Mouse (Mus musculus): Measurements from ENCODE around the gene Prrc2a.

The Prrc2a gene

GRCm38 (mm10) chr17:35164568-35165450 is at the start of gene Prrc2a:
TSS of gene Prrc2a (minus strand) at chr17:35164897.
- peak; percentile 96 for DNase-seq

- no peak for DNase-seq
These were observed 48.4 kb upstream of the Prrc2a start for GRCm38 (mm10) chr17:35213071-35213470.

- no peak for DNase-seq
These were observed 45.9 kb upstream of the Prrc2a start for GRCm38 (mm10) chr17:35210593-35210992.

DNA sequence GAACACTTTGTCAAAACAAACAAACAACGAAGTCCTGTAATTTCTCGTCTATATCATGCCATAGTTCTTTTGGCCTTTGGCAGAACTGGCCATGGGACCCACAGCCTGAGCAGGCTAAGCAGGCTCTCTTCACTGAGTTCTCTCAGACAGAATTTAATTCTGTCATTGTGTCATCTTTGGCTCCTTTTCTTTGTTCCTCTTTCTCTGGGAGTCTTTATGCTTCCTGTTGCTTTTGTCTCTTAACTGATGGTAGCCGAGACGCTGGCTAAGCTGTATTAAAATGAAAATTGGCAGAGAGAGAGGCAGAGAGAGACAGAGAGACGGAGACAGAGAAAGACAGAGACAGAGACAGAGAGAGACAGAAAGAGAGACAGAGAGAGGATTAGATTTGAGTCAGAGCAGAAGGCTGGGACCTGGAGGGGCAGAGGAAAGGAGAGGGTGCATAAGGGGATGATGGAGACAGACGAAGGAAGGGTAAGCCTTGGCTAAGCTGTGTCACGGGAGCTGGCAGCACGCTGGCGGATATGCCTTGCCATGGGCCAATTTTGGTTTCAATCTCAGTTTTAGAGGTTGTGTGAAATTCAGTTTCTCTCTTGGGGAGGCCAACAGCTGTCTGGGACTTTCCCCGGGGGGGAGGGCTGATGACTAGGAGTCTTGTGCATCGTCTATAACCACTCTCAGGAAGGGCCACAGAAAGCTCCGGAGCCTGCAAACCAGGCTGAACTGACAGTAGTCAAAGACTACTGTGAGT is 45.3 kb upstream of the Prrc2a start:
- DNase-seq = peak; percentile 49

DNA sequence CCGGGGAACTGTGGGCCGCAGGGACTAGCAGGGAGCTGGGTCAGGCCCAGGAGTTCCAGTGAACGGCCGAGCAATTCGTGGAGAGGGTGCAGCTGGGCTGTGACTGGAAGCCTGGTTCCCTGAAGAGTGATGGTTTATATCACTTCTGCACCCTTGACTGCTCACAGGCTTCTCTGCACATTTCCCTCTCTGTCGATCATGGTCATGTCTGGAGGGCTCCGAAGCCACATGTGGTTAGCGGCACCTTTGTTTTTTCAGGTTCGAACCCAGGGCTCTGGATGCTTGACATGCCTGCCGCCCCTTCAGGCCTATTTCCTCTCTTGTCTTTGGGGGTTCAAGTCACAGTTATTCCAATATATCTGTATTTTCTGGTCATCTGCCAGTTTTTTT is 40.7 kb upstream of the Prrc2a start:
- DNase-seq = no peak

DNA sequence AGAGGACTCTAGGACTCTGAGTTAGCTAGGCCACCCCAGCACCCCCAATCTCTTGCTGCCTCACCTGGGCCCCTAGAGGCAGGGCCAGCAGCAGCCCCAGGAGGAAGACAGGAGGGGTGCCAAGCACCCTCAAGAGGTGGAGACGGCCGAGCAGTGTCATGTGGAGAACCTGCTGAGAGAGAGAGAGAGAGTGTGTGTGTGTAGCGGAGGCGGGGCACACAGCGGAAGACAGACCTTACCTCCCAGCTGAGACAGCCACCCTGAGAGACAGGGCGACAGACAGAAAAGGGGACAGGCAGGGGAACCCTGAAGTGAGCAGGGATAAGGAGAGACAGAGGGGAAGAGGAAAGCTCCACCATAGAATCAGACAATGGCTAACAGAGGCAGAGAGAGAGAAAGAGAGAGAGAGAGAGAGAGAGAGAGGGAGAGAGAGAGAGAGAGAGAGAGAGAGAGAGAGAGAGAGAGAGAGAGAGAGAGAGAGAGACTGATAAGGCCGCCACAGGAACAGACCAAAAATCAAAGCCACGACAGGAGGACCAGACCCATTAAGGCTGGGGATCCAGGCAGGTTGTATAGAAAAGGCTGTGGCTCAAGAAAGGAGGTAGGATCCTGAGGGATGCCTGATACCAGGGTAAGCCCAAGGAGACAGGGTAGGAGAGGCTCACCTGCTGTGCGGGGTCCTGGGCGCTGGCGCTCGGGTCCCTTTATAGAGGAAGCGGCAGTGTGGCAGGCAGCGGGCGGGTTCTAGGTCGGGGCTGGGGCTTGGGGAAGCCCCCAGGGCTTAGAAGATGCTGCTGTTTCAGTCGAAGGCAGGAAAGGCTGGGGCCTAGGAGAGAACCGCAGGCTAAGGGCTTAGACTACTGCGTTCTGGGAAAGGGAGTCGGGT is 40.0 kb upstream of the Prrc2a start, which contains the start of gene Lta:
TSS of gene Lta (minus strand) at position 858 of the 886 bp plus-strand sequence.
- peak; percentile 81 for DNase-seq

- DNase-seq = no peak
These were observed 37.7 kb upstream of the Prrc2a start for GRCm38 (mm10) chr17:35202442-35202841.

DNA sequence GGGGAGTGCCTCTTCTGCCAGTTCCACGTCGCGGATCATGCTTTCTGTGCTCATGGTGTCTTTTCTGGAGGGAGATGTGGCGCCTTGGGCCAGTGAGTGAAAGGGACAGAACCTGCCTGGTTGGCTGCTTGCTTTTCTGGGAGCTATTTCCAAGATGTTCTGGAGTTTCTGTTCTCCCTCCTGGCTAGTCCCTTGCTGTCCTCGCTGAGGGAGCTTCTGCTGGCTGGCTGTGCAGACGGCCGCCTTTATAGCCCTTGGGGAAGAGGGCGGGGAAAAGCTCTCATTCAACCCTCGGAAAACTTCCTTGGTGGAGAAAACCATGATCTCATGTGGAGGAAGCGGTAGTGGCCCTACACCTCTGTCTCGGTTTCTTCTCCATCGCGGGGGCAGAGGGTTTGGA is 37.1 kb upstream of the Prrc2a start, which contains the start of gene Tnf:
TSS of gene Tnf (minus strand) at position 221 of the 400 bp plus-strand sequence.
- peak; percentile 79 for DNase-seq

- no peak for DNase-seq
These were observed 36.4 kb upstream of the Prrc2a start for GRCm38 (mm10) chr17:35201128-35201527.

GRCm38 (mm10) chr17:35200398-35200797 is 35.7 kb upstream of the Prrc2a start:
- peak; percentile 82 for DNase-seq

DNA sequence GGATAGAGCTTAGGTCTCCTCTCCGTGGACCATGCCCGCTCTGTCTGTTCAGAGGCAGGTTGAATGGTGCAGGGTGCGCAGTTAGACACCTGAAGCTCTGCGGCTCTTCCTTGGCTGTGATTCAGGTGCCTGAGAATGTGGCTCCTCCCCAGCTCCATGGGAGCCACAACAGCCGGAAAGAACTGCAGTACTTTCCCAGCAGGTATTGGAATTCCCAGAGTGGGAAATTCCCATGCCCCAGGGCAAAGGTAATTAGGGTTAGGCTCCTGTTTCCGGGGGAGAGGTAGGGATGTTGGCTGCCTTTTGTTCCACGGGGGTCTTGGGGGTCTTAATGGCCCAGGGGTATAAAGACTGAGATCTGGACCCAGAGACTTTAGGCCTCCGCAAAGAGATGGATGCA is 34.2 kb upstream of the Prrc2a start:
- DNase-seq = no peak

DNA sequence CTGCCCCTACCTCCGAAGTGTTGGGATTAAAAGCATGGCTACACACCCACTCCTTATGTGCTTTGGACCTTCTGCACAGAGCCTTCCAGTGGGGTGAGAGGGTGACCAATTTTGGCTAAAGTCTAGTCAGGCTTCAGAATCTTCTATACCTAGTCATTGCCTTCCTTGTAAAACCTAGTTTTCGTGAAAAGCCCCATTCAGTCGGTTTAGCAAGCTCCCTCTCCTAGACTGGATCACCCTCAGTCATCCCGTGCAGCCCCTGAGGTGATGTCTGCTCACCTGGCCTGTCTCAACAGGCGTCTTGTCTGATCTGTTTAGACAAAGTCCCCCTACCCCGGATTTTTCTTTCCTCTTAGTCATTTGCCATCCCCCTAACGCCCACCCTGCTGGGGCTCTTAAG is 33.3 kb upstream of the Prrc2a start:
- no peak for DNase-seq

DNA sequence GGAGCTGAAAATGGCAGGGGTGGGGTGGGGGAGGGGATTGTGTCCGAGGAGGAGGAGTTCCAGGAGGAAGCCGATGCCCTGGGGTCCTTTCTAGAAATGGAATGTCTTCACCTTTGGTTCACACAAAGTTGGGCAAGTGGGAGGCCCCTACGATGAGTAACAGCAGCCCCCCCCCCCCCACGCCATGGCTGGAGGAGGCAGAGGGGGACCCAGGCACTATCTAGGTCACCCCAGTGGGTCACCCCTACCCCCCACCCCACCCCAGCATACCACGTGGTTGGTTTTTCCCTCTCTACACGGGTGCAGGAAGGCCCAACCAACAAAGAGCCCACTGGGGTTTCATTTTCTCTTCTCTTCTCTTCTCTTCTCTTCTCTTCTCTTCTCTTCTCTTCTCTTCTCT is 32.4 kb upstream of the Prrc2a start:
- no peak for DNase-seq

DNA sequence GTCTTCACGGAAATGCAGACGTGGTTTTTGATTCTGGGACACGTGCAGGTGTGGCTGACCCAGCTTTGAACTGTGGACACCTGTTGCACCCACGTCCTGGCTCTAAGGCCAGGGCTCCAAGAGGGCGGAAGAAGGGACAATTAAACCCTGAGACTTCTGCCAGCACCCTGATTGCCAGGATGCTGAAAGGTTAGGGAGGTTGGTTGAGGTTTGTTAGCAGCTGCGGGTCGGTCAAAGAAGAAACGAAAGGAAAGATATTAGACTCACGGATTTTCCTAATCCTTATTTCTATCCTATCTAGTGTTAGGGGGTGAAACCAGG is 31.6 kb upstream of the Prrc2a start:
- peak; percentile 56 for DNase-seq

GRCm38 (mm10) chr17:35195631-35196320 is 31.1 kb upstream of the Prrc2a start:
- peak; percentile 98 for DNase-seq

DNA sequence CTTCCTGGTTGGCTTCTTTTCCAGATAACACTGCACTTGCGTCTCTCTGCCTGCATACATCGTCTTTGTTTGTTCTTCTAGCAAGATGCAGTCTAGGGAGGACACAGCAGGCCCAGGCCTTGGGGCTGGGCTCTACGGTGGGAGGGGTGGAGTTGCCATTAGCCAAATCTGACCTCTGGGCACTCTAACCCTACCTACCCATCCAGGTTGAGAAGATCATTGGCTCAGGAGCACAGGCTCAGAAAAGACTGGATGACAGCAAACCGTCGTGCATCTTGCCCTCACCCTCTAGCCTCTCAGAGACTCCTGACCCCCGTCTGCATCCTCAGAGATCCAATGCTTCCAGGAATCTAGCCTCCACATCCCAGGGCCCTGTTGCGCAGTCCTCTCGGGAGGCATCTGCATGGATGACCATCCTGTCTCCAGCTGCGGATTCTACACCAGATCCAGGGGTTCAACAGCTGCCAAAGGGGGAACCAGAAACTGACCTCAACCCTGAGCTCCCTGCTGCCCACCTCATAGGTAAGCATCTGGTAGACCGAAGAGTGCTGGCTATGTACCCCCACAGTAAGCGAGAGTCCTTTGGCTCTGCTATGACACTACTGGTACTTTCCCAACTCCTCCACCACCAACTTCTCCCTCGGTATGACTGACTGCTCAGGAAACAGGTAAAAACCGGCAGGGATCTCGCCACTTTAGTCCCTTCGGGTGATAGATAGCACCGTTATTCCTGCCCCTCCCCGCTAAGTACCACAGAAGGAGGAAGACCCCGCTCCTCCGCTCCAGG is 30.3 kb upstream of the Prrc2a start:
- DNase-seq = no peak

GRCm38 (mm10) chr17:35193881-35194843 is 29.5 kb upstream of the Prrc2a start, which contains the start of gene Ltb:
TSS of gene Ltb (plus strand) at chr17:35194439.
- peak; percentile 93 for DNase-seq

- no peak for DNase-seq
These were observed 28.2 kb upstream of the Prrc2a start for GRCm38 (mm10) chr17:35192924-35193323.

GRCm38 (mm10) chr17:35191723-35192122 is 27.0 kb upstream of the Prrc2a start:
- DNase-seq = no peak

DNA sequence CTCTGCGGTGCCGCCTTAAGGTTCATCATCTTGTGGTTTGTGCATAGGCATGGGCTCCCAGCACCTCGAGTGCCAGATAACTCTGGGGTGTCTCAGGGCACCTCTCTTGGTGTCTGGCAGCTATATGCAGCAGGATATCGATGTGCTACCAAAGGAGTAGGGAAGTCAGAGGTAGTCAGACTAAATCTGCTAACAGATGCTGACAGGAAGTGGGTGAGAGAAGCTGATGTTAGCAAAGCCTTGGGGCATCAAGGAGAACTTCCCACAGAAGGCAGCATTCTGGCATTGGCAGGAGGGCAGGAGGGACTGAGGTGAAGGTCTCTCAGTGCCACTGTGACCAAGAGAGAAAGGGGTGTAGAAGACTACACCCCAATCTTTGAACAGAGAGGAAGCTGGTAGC is 25.4 kb upstream of the Prrc2a start:
- peak; percentile 70 for DNase-seq
